Mouse (Mus musculus): ENCODE measurements around the gene Crlf1.
A peak's percentile ranks its signal among the peaks of the same experiment; 100 is the strongest.
"Not testable (repeated sequence)": the region's sequence is repeated elsewhere in the genome, so short reads cannot be mapped to it uniquely, and the experiment has no call there.

The Crlf1 gene

GRCm38 (mm10) chr8:70495001-70495770 is 2.2 kb downstream of the Crlf1 start:
- no peak for DNase-seq (ENCODE audit: low read depth, low spot score)

GRCm38 (mm10) chr8:70495771-70496062 is 2.8 kb downstream of the Crlf1 start:
- DNase-seq (ENCODE audit: low read depth, low spot score), result no peak

- peak; percentile 73 for DNase-seq (ENCODE audit: low read depth, low spot score)
Measured at GRCm38 (mm10) chr8:70500386-70501301, 7.7 kb downstream of the Crlf1 start.

- DNase-seq (ENCODE audit: low read depth, low spot score), result no peak
Measured at GRCm38 (mm10) chr8:70501820-70502529, 9.0 kb downstream of the Crlf1 start.

GRCm38 (mm10) chr8:70502540-70502939 is 9.6 kb downstream of the Crlf1 start:
- no peak for DNase-seq (ENCODE audit: low read depth, low spot score)

- DNase-seq (ENCODE audit: low read depth, low spot score), result peak; percentile 86
Measured at GRCm38 (mm10) chr8:70503062-70503750, 10.2 kb downstream of the Crlf1 start.

GRCm38 (mm10) chr8:70504291-70504716 is 11.3 kb downstream of the Crlf1 start:
- no peak for DNase-seq (ENCODE audit: low read depth, low spot score)

GRCm38 (mm10) chr8:70504851-70505250 is 11.9 kb downstream of the Crlf1 start:
- DNase-seq (ENCODE audit: low read depth, low spot score), result peak; percentile 77

GRCm38 (mm10) chr8:70505698-70506327 is 12.9 kb downstream of the Crlf1 start:
- DNase-seq (ENCODE audit: low read depth, low spot score), result no peak

GRCm38 (mm10) chr8:70506328-70507026 is 13.5 kb downstream of the Crlf1 start, which contains the start of gene Rex1bd:
Gene Rex1bd (minus strand): TSS chr8:70506752.
- DNase-seq (ENCODE audit: low read depth, low spot score), result peak; percentile 99

GRCm38 (mm10) chr8:70507027-70507393 is 14.1 kb downstream of the Crlf1 start:
- no peak for DNase-seq (ENCODE audit: low read depth, low spot score)

GRCm38 (mm10) chr8:70509281-70509952 is 16.5 kb downstream of the Crlf1 start:
- no peak for DNase-seq (ENCODE audit: low read depth, low spot score)

- DNase-seq (ENCODE audit: low read depth, low spot score), result peak; percentile 98
Measured at GRCm38 (mm10) chr8:70510228-70510915, 17.4 kb downstream of the Crlf1 start, which contains the start of gene Uba52. Gene Uba52 (minus strand): TSS chr8:70510801.

- not testable (repeated sequence) for DNase-seq (ENCODE audit: low read depth, low spot score)
Measured at GRCm38 (mm10) chr8:70511174-70511573, 18.2 kb downstream of the Crlf1 start.

- no peak for DNase-seq (ENCODE audit: low read depth, low spot score)
Measured at GRCm38 (mm10) chr8:70511770-70512169, 18.8 kb downstream of the Crlf1 start.

- no peak for DNase-seq (ENCODE audit: low read depth, low spot score)
Measured at GRCm38 (mm10) chr8:70512253-70512903, 19.4 kb downstream of the Crlf1 start.

- no peak for DNase-seq (ENCODE audit: low read depth, low spot score)
Measured at GRCm38 (mm10) chr8:70513441-70513840, 20.5 kb downstream of the Crlf1 start.

GRCm38 (mm10) chr8:70517940-70518643 is 25.1 kb downstream of the Crlf1 start:
- DNase-seq (ENCODE audit: low read depth, low spot score), result peak; percentile 75
